Comparison of ENCODE assay signal across 22 mouse cellular contexts in genomic region chr11:5327693-5328092, GRCm38 (mm10).
DNase-seq lines count a peak whose midpoint lies in the region; ATAC-seq and TF ChIP-seq lines count a peak whose summit lies in the region.
"Had no signal": no experiment of that assay in that cellular context is flagged by ENCODE, and none has a peak within 500 bp of the region (broad histone marks: within the 10 kb centered on the region; RNA-seq: fewer than 3 reads in every experiment).

No protein-coding gene starts in this region.

- H3K36me3 ChIP-seq in hindbrain, embryonic 12.5 days, result no peaks in the 10 kb centered on the region
- no peaks in the 10 kb centered on the region; the same call in 1 of the 2 replicates for H3K36me3 ChIP-seq in hindbrain, embryonic 13.5 days
- H3K36me3 ChIP-seq in lung, embryonic 14.5 days (ENCODE audit: insufficient read depth), result peaks cover 11% of the 10 kb centered on the region; the same call in 1 of the 2 replicates
- peaks cover 7% of the 10 kb centered on the region; the same call in 1 of the 2 replicates for H3K36me3 ChIP-seq in kidney, embryonic 14.5 days (ENCODE audit: control insufficient read depth, insufficient read depth, low read length)
- H3K36me3 ChIP-seq: forebrain, embryonic 15.5 days; neural tube, embryonic 12.5 days had no signal

- no peak overlapping the region for H3K4me2 ChIP-seq in hindbrain, embryonic 12.5 days (replicated peaks)
- H3K4me2 ChIP-seq in hindbrain, embryonic 13.5 days, result no peak overlapping the region
- no peak overlapping the region for H3K4me2 ChIP-seq in lung, embryonic 14.5 days
- H3K4me2 ChIP-seq in kidney, embryonic 14.5 days (replicated peaks; ENCODE audit: low read depth, low read length), result no peak overlapping the region
- H3K4me2 ChIP-seq: forebrain, embryonic 15.5 days; hindbrain, embryonic 14.5 days; liver, embryonic 11.5 days; neural tube, embryonic 12.5 days had no signal

- WGBS in hindbrain, embryonic 12.5 days, result 55% methylated on average over 1 of the region's 1 CpGs
- 45% methylated on average over 1 of the region's 1 CpGs for WGBS in hindbrain, embryonic 13.5 days
- 73% methylated on average over 1 of the region's 1 CpGs for WGBS in lung, embryonic 14.5 days
- WGBS in kidney, embryonic 14.5 days, result 88% methylated on average over 1 of the region's 1 CpGs

- H3K9ac ChIP-seq in hindbrain, embryonic 12.5 days, result no peak overlapping the region
- H3K9ac ChIP-seq in hindbrain, embryonic 13.5 days, result no peak overlapping the region
- H3K9ac ChIP-seq in lung, embryonic 14.5 days, result no peak overlapping the region
- H3K9ac ChIP-seq in kidney, embryonic 14.5 days (ENCODE audit: low read depth, low read length), result no peak overlapping the region
- H3K9ac ChIP-seq: forebrain, embryonic 15.5 days; hindbrain, embryonic 14.5 days; neural tube, embryonic 12.5 days had no signal

- peak; percentile 34; the same call in 1 of the 2 replicates for TF ChIP-seq CTCF in lung, embryonic 14.5 days (IDR thresholded peaks at IDR 0.05; ENCODE audit: low read depth)

- no peak overlapping the region for H3K4me3 ChIP-seq in hindbrain, embryonic 12.5 days
- no peak overlapping the region for H3K4me3 ChIP-seq in hindbrain, embryonic 13.5 days
- H3K4me3 ChIP-seq in lung, embryonic 14.5 days (ENCODE audit: low read depth, low read length), result no peak overlapping the region
- no peak overlapping the region for H3K4me3 ChIP-seq in kidney, embryonic 14.5 days (ENCODE audit: low read length)
- H3K4me3 ChIP-seq: erythroblast, embryonic 14.5 days; forebrain, embryonic 15.5 days; limb, embryonic 10.5 days; neural tube, embryonic 12.5 days had no signal

- H3K4me1 ChIP-seq in hindbrain, embryonic 12.5 days, result peaks cover 7% of the 10 kb centered on the region; the same call in 1 of the 2 replicates
- no peaks in the 10 kb centered on the region for H3K4me1 ChIP-seq in hindbrain, embryonic 13.5 days (replicated peaks)
- H3K4me1 ChIP-seq in lung, embryonic 14.5 days (ENCODE audit: insufficient read depth), result no peaks in the 10 kb centered on the region
- no peaks in the 10 kb centered on the region for H3K4me1 ChIP-seq in kidney, embryonic 14.5 days (ENCODE audit: control insufficient read depth, insufficient read depth, low read length)
- H3K4me1 ChIP-seq: forebrain, embryonic 15.5 days; limb, embryonic 10.5 days; neural tube, embryonic 12.5 days had no signal

- H3K27me3 ChIP-seq in hindbrain, embryonic 12.5 days, result no peaks in the 10 kb centered on the region
- H3K27me3 ChIP-seq in hindbrain, embryonic 13.5 days, result no peaks in the 10 kb centered on the region
- no peaks in the 10 kb centered on the region for H3K27me3 ChIP-seq in lung, embryonic 14.5 days (ENCODE audit: insufficient read depth, low read length)
- H3K27me3 ChIP-seq in kidney, embryonic 14.5 days (ENCODE audit: control insufficient read depth, insufficient read depth, low read length), result no peaks in the 10 kb centered on the region
- H3K27me3 ChIP-seq: forebrain, embryonic 15.5 days; neural tube, embryonic 12.5 days had no signal

- ATAC-seq in hindbrain, embryonic 12.5 days (ENCODE audit: low FRiP score), result no peak
- no peak for ATAC-seq in hindbrain, embryonic 13.5 days (ENCODE audit: low FRiP score)
- no peak for ATAC-seq in lung, embryonic 14.5 days (ENCODE audit: insufficient read depth)
- ATAC-seq in kidney, embryonic 14.5 days (ENCODE audit: low FRiP score, low TSS enrichment), result no peak
- ATAC-seq: forebrain, embryonic 15.5 days; midbrain, embryonic 16.5 days had no signal

- DNase-seq in lung, embryonic 14.5 days, result no peak
- no peak for DNase-seq in lung, postnatal 4 days
- peak; percentile 5 for DNase-seq in adipocyte (ENCODE audit: low spot score)
- DNase-seq in lung, postnatal 36 days, result peak; percentile 32
- DNase-seq in urinary bladder, adult 18-20 months (ENCODE audit: low spot score in 2 of 2), result no peak
- DNase-seq: adrenal gland, adult 2 months; cerebellum, adult 11 months; cerebellum, postnatal 14 days; kidney, adult 9 months; layer of hippocampus, postnatal 36 days; thymus, postnatal 36 days had no signal

- H3K9me3 ChIP-seq in hindbrain, embryonic 12.5 days (replicated peaks), result no peaks in the 10 kb centered on the region
- H3K9me3 ChIP-seq in hindbrain, embryonic 13.5 days, result no peaks in the 10 kb centered on the region
- no peaks in the 10 kb centered on the region for H3K9me3 ChIP-seq in lung, embryonic 14.5 days (ENCODE audit: low read depth, low read length)
- H3K9me3 ChIP-seq in kidney, embryonic 14.5 days (ENCODE audit: control insufficient read depth, low read length), result no peaks in the 10 kb centered on the region
- H3K9me3 ChIP-seq: forebrain, embryonic 15.5 days; G1E; limb, embryonic 10.5 days; neural tube, embryonic 12.5 days had no signal

- 0 out of 2 replicates have a peak overlapping the region, but pooled peaks have one; percentile 12 for H3K27ac ChIP-seq in hindbrain, embryonic 12.5 days
- no peak overlapping the region for H3K27ac ChIP-seq in hindbrain, embryonic 13.5 days
- no peak overlapping the region for H3K27ac ChIP-seq in lung, embryonic 14.5 days (ENCODE audit: low read depth)
- no peak overlapping the region for H3K27ac ChIP-seq in kidney, embryonic 14.5 days (ENCODE audit: low read depth, low read length)
- H3K27ac ChIP-seq: forebrain, embryonic 15.5 days; hindbrain, embryonic 14.5 days; limb, embryonic 10.5 days; neural tube, embryonic 12.5 days had no signal

Comparison
In these comparisons a context has a peak if more than half of its experiments do, and no peak if none do; other contexts are left out.
1. DNase-seq: peak in adipocyte (single experiment) and lung, postnatal 36 days (single experiment); none in lung, embryonic 14.5 days (single experiment), lung, postnatal 4 days (0 of 2) and urinary bladder, adult 18-20 months (0 of 2).